Mouse (Mus musculus) CD8-positive naive resting alpha-beta T cell, adult 2 months (primary cell): Measurements from ENCODE around the gene Ccdc63.
"Not testable (repeated sequence)": the region's sequence is repeated elsewhere in the genome, so short reads cannot be mapped to it uniquely, and the experiment has no call there.

Source experiments
- DNase-seq, 2 experiments: peaks; one replicate each; pipeline ENCODE4 v3.0.0; 2022; ENCODE audit warnings: low read depth in 2 of 2, low spot score in 2 of 2

Ccdc63 gene

GRCm38 (mm10) chr5:122149259-122149658, 8.6 kb upstream of the Ccdc63 start:
- DNase-seq: no peak

DNA sequence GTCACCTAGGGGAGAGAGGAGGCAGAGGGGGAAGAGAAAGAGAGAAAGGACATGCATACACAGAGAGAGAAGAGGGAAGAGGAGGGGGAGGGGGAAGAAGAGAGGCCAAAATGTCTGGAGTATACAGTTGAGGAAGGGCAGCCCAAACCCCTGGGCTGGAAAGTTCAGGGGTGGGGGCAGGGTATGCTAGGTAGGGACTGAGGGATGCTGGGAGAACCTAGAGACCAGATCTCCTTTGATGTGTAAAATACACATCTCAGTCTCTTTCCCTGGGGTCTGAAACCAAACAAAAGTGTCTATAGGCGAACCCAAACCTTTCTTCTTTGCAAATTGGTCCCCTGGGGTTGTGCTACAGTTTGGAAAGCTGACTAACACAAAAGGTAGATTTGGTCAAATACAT, 7.5 kb upstream of the Ccdc63 start:
- DNase-seq: no peak

- DNase-seq: no peak
Measured at GRCm38 (mm10) chr5:122146609-122147008, 6.0 kb upstream of the Ccdc63 start.

- DNase-seq: no peak
Measured at GRCm38 (mm10) chr5:122146056-122146580, 5.5 kb upstream of the Ccdc63 start.

- peak; percentile 72 to 85 for DNase-seq
Measured at GRCm38 (mm10) chr5:122145381-122146055, 4.9 kb upstream of the Ccdc63 start.

DNA sequence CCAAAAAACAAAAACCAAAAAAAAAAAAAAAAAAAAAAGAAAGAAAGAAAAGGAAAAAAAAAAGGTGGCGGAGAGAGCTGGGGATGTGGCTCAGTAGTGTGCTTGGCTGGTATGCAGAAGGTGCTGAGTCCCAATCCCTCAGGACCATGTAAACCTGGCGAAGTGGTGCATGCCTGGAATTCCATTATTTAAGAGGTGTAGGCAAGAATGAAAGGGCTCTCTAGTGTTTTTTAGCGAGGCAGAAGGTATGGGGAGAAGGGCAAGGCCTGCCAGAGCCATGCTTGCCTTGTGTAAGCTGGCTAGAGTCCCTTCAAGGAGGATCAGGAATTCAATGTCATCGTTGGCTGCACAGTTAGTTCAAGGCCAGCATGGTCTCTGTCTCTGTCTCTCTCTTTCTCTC, 4.2 kb upstream of the Ccdc63 start:
- no peak for DNase-seq

DNA sequence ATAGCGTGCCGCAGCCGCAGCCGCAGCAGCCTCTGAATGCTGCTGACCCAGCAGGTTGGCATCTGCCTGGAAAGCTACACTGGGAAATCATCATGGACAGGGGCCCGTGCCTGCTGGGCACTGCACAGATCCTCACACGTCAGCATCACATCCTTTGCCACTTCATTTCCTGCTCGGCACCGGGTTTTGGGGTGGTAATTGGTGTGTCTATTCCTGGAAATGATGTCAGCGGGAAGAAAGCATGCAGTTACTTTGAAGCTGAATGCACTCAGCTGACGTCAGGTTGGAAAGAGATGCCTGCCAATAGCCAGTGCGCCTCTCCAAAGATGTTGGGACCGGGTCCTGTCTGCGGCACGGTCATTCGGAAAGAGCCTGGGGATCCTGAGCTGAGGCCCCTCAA, 2.9 kb upstream of the Ccdc63 start:
- no peak for DNase-seq

- peak; percentile 63 to 72 for DNase-seq
Measured at GRCm38 (mm10) chr5:122142230-122142992, 1.8 kb upstream of the Ccdc63 start.

- not testable (repeated sequence) for DNase-seq
Measured at GRCm38 (mm10) chr5:122139771-122140170, 852 bp downstream of the Ccdc63 start.

- DNase-seq: no peak
Measured at GRCm38 (mm10) chr5:122138856-122139255, 1.8 kb downstream of the Ccdc63 start.

GRCm38 (mm10) chr5:122136508-122137408, 3.9 kb downstream of the Ccdc63 start:
- DNase-seq: no peak

DNA sequence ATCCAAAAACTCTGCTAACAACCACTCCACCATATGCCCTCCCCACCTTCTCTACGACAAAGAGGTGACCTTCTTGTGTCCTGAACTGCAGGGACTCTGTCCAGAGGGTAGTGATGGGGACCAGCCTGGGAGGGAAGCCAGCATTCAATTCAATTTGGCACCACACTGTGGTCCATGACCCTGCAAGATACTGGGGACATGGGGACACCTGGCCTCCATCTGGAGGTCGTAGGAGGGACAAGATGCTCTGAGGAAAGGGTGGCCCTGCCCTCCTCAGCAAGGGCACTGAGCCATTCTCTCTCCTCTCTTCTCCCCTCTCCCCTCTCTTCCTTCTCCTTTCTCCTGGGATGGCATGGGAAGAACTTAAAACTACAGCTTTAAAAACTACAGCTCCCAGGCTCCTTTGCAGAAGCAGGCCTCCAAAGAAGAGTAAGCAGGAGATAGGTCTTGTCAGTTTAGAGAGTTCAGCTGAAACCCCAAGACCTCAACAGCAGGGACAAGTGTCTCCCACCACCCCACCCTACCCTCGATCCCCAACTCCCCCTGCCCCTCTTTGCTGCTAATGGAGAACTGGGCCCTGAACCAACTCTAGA, 5.2 kb downstream of the Ccdc63 start:
- DNase-seq: no peak

DNA sequence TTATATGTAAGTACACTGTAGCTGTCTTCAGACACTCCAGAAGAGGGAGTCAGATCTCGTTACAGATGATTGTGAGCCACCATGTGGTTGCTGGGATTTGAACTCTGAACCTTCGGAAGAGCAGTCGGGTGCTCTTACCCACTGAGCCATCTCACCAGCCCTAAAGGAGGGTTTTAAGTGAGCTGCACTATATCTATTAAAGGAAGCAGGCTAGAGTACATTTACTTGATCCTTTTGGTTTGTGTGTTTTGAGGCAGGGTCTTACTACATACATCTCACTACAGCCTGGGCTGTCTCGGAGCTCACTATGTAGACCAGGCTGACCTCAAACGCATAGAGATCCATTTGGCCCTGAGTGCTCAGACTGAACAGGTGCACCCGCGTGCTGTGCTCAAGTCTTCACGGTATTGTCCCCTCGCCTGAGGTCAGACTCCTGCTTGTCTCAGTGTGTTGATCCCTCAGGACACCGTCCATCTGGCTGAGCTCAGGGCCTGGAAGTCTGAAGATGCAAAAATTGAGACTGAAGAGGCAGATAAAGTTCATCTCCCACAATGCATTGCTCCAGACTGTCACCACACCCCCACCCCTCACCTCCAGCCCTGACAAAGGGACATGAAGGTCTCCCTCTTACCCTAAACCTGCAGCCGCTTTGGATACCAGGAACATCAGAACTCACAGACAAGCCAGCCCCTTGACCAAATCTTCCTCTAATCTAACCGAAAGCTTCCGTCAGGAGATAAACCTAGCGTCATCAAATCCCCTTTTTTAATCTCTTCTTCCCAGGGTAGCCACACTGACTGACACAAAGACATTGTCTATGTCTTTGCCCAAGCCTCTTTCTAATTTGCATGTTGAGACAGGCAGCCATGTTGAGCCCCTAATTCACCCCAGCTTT, 6.0 kb downstream of the Ccdc63 start:
- no peak for DNase-seq

DNA sequence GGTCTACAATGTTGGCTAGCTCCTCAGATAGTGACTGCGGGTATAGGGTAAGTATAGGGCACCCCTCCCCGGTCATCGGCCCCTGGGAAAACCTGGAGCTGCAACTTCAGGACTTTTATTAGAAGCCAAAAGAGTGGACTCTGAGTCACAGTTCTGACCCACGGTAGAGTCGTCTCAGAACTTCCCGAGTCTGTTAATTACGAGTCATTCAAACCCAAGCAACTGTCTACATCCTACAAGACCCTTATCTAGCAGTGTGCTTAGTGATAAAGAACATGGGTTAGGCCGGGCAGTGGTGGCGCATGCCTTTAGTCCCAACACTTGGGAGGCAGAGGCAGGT, 7.6 kb downstream of the Ccdc63 start:
- DNase-seq: no peak

DNA sequence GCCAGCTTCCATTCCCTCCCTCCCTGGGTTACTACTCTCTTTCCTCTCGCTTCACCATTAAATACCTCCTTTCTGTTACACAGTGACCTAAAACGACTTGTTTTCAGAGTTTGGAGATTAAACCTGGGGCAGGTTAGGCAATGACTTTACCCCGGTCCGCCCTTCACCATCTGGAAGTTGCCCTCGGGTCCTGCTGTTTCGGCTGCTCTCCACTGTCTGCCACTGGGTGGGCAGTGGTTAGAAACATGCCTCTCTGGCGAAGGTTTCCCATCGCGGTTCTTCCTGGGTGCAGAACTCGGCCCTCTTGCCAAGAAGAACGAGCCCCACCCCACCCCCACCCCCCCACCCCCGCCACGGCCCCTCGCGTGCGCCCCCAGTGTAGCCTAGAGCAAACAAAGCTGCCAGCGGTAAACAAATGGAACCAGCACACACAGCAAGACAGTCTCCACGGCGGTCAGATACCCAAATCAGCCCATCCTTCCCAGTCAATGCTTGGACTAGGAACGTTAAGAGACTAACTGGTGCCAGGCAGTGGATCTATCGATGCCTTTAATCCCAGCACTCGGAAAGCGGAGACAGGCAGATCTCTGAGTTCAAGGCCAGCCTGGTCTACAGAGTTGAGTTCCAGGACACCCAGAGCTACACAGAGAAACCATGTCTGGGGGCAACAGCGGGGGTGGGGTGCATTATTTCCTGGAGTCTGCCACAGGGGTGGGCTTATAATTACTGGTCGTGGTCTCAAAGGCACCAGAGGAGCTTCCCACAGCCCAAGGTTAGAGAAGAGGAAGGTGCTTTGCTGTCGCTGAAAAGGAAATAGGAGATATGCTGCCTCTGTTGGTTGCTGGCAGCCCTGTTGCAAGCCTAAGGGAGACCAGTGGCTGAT, 8.2 kb downstream of the Ccdc63 start:
- DNase-seq: no peak

DNA sequence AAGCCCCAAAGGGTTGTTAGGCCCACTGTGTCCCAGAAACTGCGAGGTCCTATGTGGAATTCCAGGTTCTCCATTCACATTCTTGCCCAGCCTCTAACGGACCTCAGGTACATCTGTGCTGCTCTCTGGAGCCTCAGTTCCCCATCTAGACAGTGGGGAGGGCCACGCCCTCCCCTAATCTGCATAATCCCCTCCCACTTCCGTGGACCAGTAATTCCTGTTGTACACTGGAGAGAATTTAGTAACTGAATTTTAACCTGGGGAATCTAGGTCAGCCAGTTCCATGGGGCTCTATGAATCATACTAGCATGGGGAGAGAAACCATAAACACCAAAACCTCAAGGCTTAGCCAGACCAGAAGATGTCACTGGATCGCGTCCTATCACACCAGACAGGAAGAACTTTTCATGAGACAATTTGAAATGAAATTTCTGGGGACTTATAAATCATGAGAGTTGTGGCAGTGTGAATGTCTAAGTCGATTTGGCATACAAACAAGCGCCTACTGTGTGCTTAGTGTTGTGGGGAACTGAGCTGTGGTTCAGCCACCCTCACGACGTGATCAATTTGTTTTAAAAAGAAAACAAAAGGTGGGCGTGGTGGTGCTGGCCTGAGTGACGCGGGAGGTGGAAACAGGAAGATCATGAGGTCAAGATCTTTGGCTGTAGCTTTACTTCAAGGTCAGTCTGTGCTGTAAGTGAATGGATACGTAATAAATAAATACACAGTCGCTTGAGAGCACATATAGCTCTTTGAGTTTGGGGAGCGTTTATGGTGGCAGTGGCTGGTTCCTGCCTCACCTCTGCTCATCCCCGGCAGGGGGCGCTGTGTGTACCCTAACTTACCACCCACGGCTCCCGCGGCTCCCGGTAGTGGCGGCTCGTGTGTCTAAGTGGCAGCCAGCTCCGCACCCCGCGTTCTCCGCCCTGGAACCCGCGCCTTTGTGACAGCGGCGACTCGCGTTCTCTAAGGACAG, 9.3 kb downstream of the Ccdc63 start:
- DNase-seq: peak; percentile 90 to 93

DNA sequence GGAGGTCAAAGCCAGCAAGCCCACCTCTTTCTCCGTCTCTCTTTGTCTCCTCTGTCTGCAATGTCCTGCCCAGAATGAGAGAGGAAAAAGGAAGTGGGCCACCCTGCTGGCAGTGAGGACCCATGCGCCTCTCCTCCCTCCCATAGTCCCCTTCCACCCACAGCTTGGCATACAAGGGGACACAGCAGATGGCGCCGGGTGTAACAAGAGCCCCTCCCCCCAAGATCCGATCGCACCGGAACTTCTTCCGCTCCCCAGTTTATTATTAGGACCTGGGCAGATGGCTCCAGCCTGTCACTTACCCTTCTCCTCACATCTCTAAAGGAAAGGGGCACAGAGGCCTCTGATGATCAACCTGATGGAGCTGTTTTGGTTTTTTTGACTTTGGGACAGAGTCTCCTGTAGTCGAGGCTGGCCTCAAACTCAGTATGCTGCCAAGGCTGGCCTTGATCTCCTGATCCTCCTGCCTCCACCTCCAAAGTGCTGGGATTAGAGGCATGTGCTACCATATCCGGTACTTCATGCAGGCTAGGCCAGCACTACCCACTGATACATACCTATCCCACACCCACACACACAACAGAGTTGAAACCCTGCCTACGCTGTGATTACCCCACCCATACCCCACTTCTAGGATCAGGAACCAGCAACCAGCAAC, 10.2 kb downstream of the Ccdc63 start:
- DNase-seq: no peak
